Comparison of ENCODE assay signal across 27 mouse cellular contexts in genomic region chr3:23216754-23217153, GRCm38 (mm10).
"Had no signal": no experiment of that assay in that cellular context is flagged by ENCODE, and none has a peak within 500 bp of the region (broad histone marks: within the 10 kb centered on the region; RNA-seq: fewer than 3 reads in every experiment).

No protein-coding gene starts in this region.

- H3K27ac ChIP-seq: heart, adult 2 months; heart, embryonic 13.5 days; heart, embryonic 15.5 days; hindbrain, embryonic 13.5 days; hindbrain, embryonic 15.5 days; hindbrain, postnatal 0 days; kidney, embryonic 15.5 days; kidney, postnatal 0 days; limb, embryonic 13.5 days; limb, embryonic 15.5 days; liver, embryonic 12.5 days; liver, embryonic 14.5 days had no signal

- H3K9ac ChIP-seq: heart, embryonic 13.5 days; heart, embryonic 15.5 days; hindbrain, embryonic 13.5 days; hindbrain, embryonic 15.5 days; kidney, embryonic 15.5 days; limb, embryonic 13.5 days; limb, embryonic 15.5 days; liver, embryonic 12.5 days; liver, embryonic 14.5 days had no signal

- H3K9me3 ChIP-seq: heart, embryonic 13.5 days; heart, embryonic 15.5 days; hindbrain, embryonic 13.5 days; hindbrain, embryonic 15.5 days; kidney, embryonic 15.5 days; limb, embryonic 13.5 days; limb, embryonic 15.5 days; liver, embryonic 12.5 days had no signal

- H3K36me3 ChIP-seq: heart, embryonic 13.5 days; heart, embryonic 15.5 days; hindbrain, embryonic 13.5 days; hindbrain, embryonic 15.5 days; kidney, embryonic 15.5 days; limb, embryonic 13.5 days; limb, embryonic 15.5 days; liver, embryonic 12.5 days had no signal

- DNase-seq: gastrocnemius, postnatal 14 days; gastrocnemius, postnatal 36 days; heart, adult 11 months; heart, adult 2 months; heart, postnatal 14 days; heart, postnatal 36 days; kidney, adult 11 months; kidney, adult 2 months; kidney, adult 9 months; kidney, postnatal 14 days; kidney, postnatal 36 days; layer of hippocampus, adult 9-11 months; layer of hippocampus, postnatal 36 days; left cerebral cortex, postnatal 4 days had no signal

- H3K4me1 ChIP-seq: heart, embryonic 13.5 days; heart, embryonic 15.5 days; hindbrain, embryonic 13.5 days; hindbrain, embryonic 15.5 days; kidney, embryonic 15.5 days; limb, embryonic 13.5 days; limb, embryonic 15.5 days; liver, embryonic 12.5 days had no signal

- H3K27me3 ChIP-seq: heart, embryonic 13.5 days; heart, embryonic 15.5 days; hindbrain, embryonic 13.5 days; hindbrain, embryonic 15.5 days; kidney, embryonic 15.5 days; limb, embryonic 13.5 days; limb, embryonic 15.5 days; liver, embryonic 12.5 days had no signal

- H3K4me3 ChIP-seq: heart, adult 2 months; heart, embryonic 13.5 days; heart, embryonic 15.5 days; hindbrain, embryonic 13.5 days; hindbrain, embryonic 15.5 days; kidney, embryonic 15.5 days; limb, embryonic 13.5 days; limb, embryonic 15.5 days; liver, embryonic 12.5 days had no signal

- H3K4me2 ChIP-seq: heart, embryonic 11.5 days; heart, embryonic 13.5 days; heart, embryonic 15.5 days; hindbrain, embryonic 13.5 days; hindbrain, embryonic 15.5 days; kidney, embryonic 15.5 days; limb, embryonic 13.5 days; limb, embryonic 15.5 days; liver, embryonic 12.5 days had no signal

- ATAC-seq: hindbrain, postnatal 0 days; intestine, embryonic 16.5 days; liver, embryonic 12.5 days had no signal
